Mouse (Mus musculus): ENCODE measurements around the gene Snx1.

The Snx1 gene

DNA sequence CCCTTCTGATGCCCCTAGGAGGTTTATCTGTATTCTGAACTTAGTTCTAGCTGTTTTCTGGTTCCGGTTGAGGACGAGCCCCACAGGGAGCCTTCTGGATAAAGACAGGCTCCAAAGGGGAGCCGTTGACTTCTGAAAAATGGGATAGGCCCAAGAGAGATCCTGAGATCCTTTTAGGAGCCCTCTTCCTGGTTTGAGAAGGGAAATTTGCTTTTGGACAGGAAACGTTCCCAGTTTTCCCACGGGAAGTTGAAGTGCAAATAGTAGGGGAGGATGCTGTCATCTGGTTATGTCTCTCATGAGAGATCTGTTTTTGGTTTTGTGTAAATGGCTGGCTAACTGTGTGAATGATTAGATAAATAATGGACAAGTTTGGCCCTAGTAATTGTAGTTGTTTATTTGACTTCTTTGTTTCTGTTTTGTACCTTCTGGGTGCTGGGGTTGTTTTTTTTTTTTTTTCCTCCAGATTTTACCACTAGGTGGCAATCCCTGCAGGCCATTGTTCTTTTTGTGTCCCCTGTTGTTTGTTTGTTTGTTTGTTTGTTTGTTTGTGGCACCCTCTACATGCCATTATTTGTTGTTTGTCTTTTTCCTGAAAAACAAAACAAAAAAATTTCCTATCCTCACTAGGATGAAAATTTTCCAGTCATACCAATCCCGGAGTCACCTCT lies 76.3 kb downstream of the Snx1 start:
- no peak for DNase-seq (ENCODE audit: low spot score)

DNA sequence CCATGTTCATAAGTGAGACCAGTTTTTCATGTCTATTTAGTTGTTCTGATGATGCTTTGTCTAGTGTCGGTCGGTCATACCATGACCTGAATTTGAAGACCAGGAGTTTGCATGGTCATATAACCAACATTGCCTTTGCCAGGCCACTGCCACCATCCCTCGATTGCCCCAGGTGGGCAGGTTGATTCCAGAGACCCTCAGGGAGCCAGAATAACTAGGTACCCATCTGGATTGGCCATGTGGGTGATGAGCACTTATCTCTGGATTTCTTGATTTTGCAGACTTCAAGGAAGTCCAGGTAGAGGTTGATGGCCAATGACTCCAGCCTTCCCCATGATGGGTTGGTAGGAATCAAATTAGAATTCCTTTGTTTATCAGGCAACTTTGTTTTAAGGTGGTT lies 83.1 kb downstream of the Snx1 start:
- no peak for DNase-seq (ENCODE audit: low spot score)

DNA sequence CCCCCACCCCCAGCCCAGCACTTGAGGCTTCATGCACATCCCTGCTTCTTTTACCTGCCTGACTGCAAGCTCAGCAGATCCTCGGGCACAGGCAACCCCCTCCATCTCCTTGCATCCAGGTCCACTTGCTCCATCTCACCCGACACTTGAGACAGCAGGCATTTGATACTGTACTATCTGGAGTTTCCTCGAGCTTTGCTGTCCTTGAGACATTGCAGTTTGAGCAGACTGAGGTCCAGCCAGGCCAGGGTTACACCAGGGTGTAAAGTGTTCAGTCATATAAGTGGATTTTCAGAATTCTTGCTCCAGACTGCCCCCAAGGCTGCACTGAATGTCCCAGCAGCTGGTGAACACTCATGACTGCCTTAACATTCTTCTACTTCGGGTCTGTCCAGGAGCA lies 84.1 kb downstream of the Snx1 start:
- no peak for DNase-seq (ENCODE audit: low spot score)

DNA sequence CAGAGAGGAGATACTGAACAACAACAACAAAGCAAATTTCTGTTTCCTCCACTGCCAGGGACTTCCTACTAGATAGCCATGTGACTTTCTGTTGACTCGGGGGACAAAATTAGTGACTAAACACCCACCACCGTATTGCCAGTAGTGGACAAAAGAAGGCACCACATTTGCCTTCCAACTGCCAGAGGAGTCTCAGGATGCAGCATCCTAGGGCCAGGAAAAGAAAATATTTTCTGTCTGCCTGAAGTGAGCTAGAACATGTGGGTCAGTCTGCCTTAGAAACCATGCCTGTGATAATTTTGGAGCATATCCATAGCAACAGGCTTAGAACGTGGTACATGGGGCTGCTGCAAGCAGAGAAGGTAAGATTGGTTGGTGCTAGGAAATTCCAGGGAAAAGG lies 85.6 kb downstream of the Snx1 start:
- no peak for DNase-seq (ENCODE audit: low spot score)

DNA sequence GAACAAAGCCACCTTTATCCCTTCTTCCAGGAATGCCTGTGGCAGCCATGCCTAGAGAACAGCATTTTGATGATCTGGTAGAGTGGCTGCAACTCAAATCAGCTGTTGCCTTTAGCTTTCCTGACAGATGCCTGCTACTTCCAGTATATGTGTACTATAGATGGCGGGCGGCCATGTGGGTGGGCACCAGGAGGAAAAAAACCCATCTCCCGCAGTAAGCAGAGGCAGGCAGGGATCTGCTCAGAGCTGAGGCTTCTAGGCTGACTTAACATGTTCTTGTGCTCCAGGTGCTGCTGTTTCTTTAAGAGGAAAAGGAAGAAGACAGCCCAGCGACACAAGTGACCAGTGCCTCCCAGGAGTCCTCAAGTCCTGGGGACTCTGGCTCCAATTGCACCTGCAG lies 87.1 kb downstream of the Snx1 start:
- DNase-seq (ENCODE audit: low spot score): no peak

DNA sequence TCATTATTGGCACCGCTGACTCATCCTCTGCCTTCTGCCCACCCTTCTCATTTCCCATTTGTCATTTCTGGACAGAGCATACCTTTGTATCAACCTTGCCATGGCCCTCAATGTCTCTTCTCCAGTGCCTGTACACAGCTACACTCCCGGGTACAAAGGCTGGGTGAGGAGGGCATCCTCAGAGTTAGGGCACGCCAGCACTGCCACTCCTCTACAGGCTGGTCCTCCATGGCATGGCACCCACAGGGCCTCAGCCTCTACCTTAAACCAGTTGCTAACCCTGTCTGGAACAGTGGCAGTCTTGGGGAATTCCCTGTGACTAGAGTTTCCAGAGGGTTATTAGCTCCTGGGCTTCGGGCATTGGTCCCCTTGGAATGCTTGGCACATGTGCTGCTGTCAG lies 87.8 kb downstream of the Snx1 start:
- no peak for DNase-seq (ENCODE audit: low spot score)

Data from testis, postnatal 10 days (tissue).